Mouse (Mus musculus) stomach, embryonic 15.5 days (tissue): ENCODE measurements around the gene Nek8. TPM values are rescaled to one million over a fixed set of nuclear protein-coding genes. Genes with fewer than 3 reads are reported as not detected.

ENCODE experiments used
- ATAC-seq: fragments of 200-750 bp; cut with Nextera tagmentation; 2 replicates; pipeline ENCODE4 v1.8.0; 2017; ENCODE audit warnings: low read depth, moderate number of reproducible peaks, moderate TSS enrichment; ENCODE audit not compliant: insufficient read depth, low FRiP score
- H3K27ac ChIP-seq: fragments of 300-500 bp; sonication (generic); 2 replicates; pipeline ENCODE4 v1.5.1; 2015; ENCODE audit warnings: mild to moderate bottlenecking, inconsistent platforms
- H3K27me3 ChIP-seq: fragments of 300-500 bp; sonication (generic); replicated peaks from 2 replicates; pipeline ENCODE4 v1.6.1; 2015; ENCODE audit warnings: inconsistent platforms
- H3K36me3 ChIP-seq: fragments of 300-500 bp; sonication (generic); 2 replicates; pipeline ENCODE4 v1.6.1; 2015; ENCODE audit warnings: inconsistent platforms
- H3K4me1 ChIP-seq: fragments of 300-500 bp; sonication (generic); 2 replicates; pipeline ENCODE4 v1.6.1; 2015; ENCODE audit warnings: inconsistent platforms
- H3K4me2 ChIP-seq: fragments of 300-500 bp; sonication (generic); 2 replicates; pipeline ENCODE4 v1.6.1; 2015; ENCODE audit warnings: mild to moderate bottlenecking, inconsistent platforms
- H3K4me3 ChIP-seq: fragments of 300-500 bp; sonication (generic); replicated peaks from 2 replicates; pipeline ENCODE4 v1.5.1; 2015; ENCODE audit warnings: inconsistent platforms
- H3K9ac ChIP-seq: fragments of 300-500 bp; sonication (generic); 2 replicates; pipeline ENCODE4 v1.6.1; 2015; ENCODE audit warnings: inconsistent platforms
- H3K9me3 ChIP-seq: fragments of 300-500 bp; sonication (generic); 2 replicates; pipeline ENCODE4 v1.6.1; 2016; ENCODE audit warnings: inconsistent platforms
- WGBS: fragments of 180-500 bp; shearing (Covaris S2); methylation state at CpG from one replicate; pipeline ENCODE4 v1.1.7; 2015; 5-methylcytosine and 5-hydroxymethylcytosine counted together
- polyA plus RNA-seq: library from polyadenylated mRNA; unstranded; fragments of >200 nt; fragmentation: Nextera tagmentation; extraction: Ambion mirVana; gene quantifications from 2 replicates; pipeline ENCODE4 v1.2.1, GENCODE M21; 2015

Nek8 gene
- polyA plus RNA-seq, 1 experiment from 2014 or later, result 18.2 TPM

DNA sequence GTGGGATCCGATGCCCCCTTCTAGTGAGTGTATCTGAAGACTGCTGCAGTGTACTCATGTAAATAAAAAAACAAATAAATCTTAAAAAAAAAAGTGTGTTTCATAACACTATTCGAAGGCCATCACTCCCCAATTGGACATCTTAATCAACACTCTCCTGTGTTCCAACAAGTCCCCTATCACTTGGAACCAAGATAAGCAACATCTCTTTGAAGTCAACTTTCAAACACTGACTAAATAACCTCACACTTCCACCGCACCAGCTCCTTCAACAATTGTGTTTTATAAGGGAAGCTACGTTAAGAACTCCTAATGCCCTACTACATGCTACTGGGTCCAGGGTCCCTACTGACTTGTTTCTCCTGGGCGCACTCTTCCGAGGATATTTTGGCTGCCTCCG lies 6.0 kb upstream of the Nek8 start:
- Histone ChIP-seq H3K36me3 (peaks cover 24% of the 10 kb centered on the region), H3K4me2 (peak overlapping the region; percentile 62), H3K9me3 (no peaks in the 10 kb centered on the region), H3K27ac (peak overlapping the region; percentile 94), H3K4me3 (peak overlapping the region; percentile 98), H3K27me3 (no peaks in the 10 kb centered on the region), H3K9ac (peak overlapping the region; percentile 100), H3K4me1 (peaks cover 33% of the 10 kb centered on the region)
- WGBS, result 4% methylated on average over 7 of the region's 7 CpGs
- ATAC-seq, result no peak

- Histone ChIP-seq H3K4me2 (peak overlapping the region; percentile 62), H3K27ac (0 out of 2 replicates have a peak overlapping the region, but pooled peaks have one; percentile 1), H3K27me3 (no peaks in the 10 kb centered on the region), H3K36me3 (peaks cover 24% of the 10 kb centered on the region), H3K9me3 (no peaks in the 10 kb centered on the region), H3K4me3 (peak overlapping the region; percentile 98), H3K9ac (peak overlapping the region; percentile 100; the same call in 1 of the 2 replicates), H3K4me1 (peaks cover 38% of the 10 kb centered on the region)
- ATAC-seq, result no peak
- 23% methylated on average over 2 of the region's 2 CpGs for WGBS
Measured at GRCm38 (mm10) chr11:78181830-78182357, 5.4 kb upstream of the Nek8 start.

DNA sequence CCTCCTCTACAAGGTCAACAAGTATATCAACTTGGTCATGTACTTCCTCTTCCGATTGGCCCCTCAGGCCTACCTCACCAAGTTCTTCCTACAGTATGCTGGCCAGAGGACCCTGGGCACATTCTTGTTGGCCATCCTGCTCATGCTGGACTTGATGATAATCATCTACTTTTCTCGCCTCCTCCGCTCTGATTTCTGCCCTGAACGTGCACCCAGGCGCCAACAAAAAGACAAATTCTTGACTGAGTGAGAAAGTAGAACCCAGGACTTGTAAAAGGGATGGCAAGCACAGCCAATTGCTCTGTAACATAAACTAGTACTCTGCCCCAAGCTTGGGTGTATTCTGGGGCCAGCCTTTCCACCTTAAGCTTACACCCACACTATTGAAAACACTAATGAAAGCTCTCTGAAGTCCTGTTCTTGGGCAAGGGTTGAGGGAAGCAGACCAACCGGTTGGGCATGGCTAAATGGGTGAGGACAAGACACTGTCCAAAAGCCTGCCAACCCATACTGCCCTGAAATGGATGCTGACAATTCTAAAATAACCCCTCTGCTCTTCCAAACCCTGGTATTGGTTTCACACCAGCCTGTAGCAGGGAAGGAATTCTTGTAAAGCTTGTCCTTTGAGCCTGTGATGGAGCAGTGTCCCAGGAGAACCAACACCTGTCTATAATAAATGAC lies 3.7 kb upstream of the Nek8 start:
- H3K9me3 ChIP-seq, result no peaks in the 10 kb centered on the region
- 0 out of 2 replicates have a peak overlapping the region, but pooled peaks have one; percentile 4 for H3K9ac ChIP-seq
- peak overlapping the region; percentile 90 for H3K4me2 ChIP-seq
- 66% methylated on average over 6 of the region's 6 CpGs for WGBS
- peak overlapping the region; percentile 99; the same call in 1 of the 2 replicates for H3K27ac ChIP-seq
- peaks cover 24% of the 10 kb centered on the region for H3K36me3 ChIP-seq
- 0 out of 2 replicates have a peak overlapping the region, but pooled peaks have one; percentile 76 for H3K4me3 ChIP-seq
- H3K4me1 ChIP-seq, result peaks cover 47% of the 10 kb centered on the region
- no peaks in the 10 kb centered on the region for H3K27me3 ChIP-seq
- ATAC-seq, result no peak

DNA sequence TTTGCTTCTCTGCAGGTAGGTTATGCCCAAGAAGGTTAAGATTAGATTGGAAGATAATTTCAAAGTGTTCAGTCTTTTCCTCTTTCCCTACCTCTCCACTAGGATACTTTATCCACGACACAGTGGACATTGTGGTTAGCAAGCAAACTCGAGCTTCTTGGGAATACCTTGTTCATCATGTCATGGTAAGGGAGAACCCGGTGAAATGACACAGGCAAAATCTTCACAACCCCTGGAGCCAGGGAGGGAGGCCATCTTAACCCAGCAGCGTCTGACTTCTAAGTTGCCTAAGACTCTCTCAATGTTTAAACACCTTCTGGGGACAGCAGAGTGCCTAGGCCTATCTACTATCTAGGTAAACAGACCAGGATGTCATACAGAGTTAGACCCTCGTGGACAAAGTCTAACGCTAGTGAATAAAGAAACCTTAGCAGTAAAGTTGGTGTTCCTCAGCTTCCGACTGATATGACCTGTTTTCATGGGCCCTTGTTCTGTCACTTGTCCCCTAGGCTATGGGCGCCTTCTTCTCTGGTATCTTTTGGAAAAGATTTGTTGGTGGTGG lies 3.0 kb upstream of the Nek8 start:
- Histone ChIP-seq H3K36me3 (peaks cover 24% of the 10 kb centered on the region), H3K27ac (peak overlapping the region; percentile 99), H3K4me3 (peak overlapping the region; percentile 76), H3K9ac (peak overlapping the region; percentile 67; the same call in 1 of the 2 replicates), H3K9me3 (no peaks in the 10 kb centered on the region), H3K27me3 (no peaks in the 10 kb centered on the region), H3K4me1 (peaks cover 53% of the 10 kb centered on the region), H3K4me2 (peak overlapping the region; percentile 90)
- 19% methylated on average over 8 of the region's 8 CpGs for WGBS
- ATAC-seq, result no peak

GRCm38 (mm10) chr11:78178859-78179437 lies 2.5 kb upstream of the Nek8 start:
- ATAC-seq, result peak; percentile 11; the same call in 1 of the 2 replicates
- H3K27ac ChIP-seq, result peak overlapping the region; percentile 99
- H3K9ac ChIP-seq, result peak overlapping the region; percentile 67
- H3K4me1 ChIP-seq, result peaks cover 56% of the 10 kb centered on the region
- H3K9me3 ChIP-seq, result no peaks in the 10 kb centered on the region
- H3K4me2 ChIP-seq, result peak overlapping the region; percentile 90
- peaks cover 24% of the 10 kb centered on the region for H3K36me3 ChIP-seq
- no peaks in the 10 kb centered on the region for H3K27me3 ChIP-seq
- WGBS, result under 1% methylated on average over 29 of the region's 29 CpGs
- peak overlapping the region; percentile 76 for H3K4me3 ChIP-seq

DNA sequence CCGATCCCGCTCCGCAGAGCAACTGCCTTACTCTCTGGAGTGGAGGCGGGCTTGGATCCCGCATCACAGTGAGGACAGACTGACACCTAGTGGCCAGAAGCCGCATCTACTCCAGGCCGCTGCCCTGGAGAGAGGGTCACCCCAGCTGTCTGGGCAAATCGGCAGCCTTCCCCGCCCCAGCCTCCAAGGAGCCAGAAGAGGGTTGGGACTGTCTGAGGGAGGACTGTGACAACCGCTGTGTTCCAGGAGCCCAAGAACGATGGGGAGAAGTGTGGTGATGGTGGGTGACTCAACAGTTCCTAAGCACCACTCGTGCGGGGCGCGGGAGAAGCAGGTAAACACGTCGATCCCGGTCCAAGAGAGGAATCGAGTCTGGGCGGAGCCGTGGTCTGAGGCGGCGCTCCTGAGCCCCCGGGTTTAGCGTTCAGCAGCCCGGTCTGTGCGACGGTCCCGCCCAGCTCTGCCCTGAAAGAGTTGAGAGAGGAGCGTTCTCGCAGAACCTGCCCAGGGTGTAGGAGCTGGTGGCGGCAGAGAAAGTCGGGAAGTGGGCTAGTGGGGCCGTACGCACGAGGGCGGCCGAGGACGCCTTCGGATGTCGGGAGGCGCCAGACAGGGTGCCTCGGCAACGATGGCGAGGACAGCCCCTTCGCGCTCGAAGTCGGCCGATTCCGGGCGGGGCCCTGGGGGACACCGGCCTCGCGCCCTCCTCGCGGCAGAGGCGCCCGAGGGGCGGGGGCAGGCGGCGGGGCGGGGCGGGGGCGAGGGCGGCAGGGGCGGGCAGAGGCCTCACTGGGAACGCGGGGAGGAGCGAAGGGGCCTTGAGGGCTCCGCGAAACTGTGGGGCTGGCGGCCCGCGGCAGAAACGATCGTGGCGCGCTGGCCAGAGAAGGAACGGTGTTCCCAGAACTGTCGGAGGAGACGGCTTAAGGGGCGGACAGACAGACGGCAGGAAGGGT lies 1.7 kb upstream of the Nek8 start:
- Histone ChIP-seq H3K36me3 (peaks cover 24% of the 10 kb centered on the region), H3K4me2 (peak overlapping the region; percentile 90), H3K4me1 (peaks cover 56% of the 10 kb centered on the region), H3K9ac (peak overlapping the region; percentile 67), H3K4me3 (peak overlapping the region; percentile 76), H3K9me3 (no peaks in the 10 kb centered on the region), H3K27me3 (no peaks in the 10 kb centered on the region), H3K27ac (peak overlapping the region; percentile 99)
- under 1% methylated on average over 75 of the region's 84 CpGs for WGBS
- ATAC-seq, result peak; percentile 86

- WGBS, result under 1% methylated on average over 10 of the region's 10 CpGs
- H3K4me2 ChIP-seq, result peak overlapping the region; percentile 90
- H3K9ac ChIP-seq, result peak overlapping the region; percentile 38
- H3K9me3 ChIP-seq, result no peaks in the 10 kb centered on the region
- ATAC-seq, result peak; percentile 28
- peaks cover 56% of the 10 kb centered on the region for H3K4me1 ChIP-seq
- peak overlapping the region; percentile 99 for H3K27ac ChIP-seq
- peaks cover 24% of the 10 kb centered on the region for H3K36me3 ChIP-seq
- H3K27me3 ChIP-seq, result no peaks in the 10 kb centered on the region
- peak overlapping the region; percentile 76 for H3K4me3 ChIP-seq
Measured at GRCm38 (mm10) chr11:78177437-78177836, 962 bp upstream of the Nek8 start.

GRCm38 (mm10) chr11:78176905-78177331 lies 443 bp upstream of the Nek8 start:
- no peaks in the 10 kb centered on the region for H3K27me3 ChIP-seq
- no peaks in the 10 kb centered on the region for H3K9me3 ChIP-seq
- peak overlapping the region; percentile 99 for H3K27ac ChIP-seq
- WGBS, result under 1% methylated on average over 23 of the region's 23 CpGs
- no peak for ATAC-seq
- peaks cover 19% of the 10 kb centered on the region for H3K36me3 ChIP-seq
- H3K9ac ChIP-seq, result peak overlapping the region; percentile 38
- H3K4me2 ChIP-seq, result peak overlapping the region; percentile 90
- H3K4me1 ChIP-seq, result peaks cover 55% of the 10 kb centered on the region
- H3K4me3 ChIP-seq, result peak overlapping the region; percentile 76

DNA sequence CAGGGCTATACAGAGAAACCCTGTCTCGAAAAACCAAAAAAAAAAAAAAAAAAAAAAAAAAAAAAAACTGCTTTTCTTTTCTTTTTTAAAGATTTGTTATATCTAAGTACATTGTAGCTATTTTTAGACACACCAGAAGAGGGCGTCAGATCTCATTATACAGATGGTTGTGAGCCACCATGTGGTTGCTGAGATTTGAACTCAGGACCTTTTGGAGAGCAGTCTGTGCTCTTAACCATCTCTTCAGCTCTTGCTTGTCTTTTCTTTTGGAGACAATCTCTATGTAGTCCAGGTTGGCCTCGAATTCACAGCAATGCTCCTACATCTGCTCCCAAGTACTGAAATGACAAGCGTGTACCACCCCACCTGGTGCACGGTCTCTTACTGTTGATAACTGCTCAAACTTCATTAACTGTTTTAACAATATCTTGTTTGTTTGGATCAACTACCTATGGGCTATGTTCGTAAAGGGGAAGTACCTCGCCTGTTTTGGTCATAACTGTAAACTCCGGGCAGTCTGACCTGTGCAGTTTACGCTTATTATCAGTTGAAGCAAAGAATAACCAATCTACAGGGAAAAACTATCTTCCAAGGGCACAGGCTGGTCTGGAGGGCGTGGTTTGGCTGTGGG lies 589 bp downstream of the Nek8 start:
- no peak for ATAC-seq
- Histone ChIP-seq H3K27ac (peak overlapping the region; percentile 99), H3K4me3 (peak overlapping the region; percentile 76), H3K9me3 (no peaks in the 10 kb centered on the region), H3K4me1 (peaks cover 45% of the 10 kb centered on the region), H3K27me3 (no peaks in the 10 kb centered on the region), H3K9ac (no peak overlapping the region), H3K4me2 (peak overlapping the region; percentile 90), H3K36me3 (peaks cover 11% of the 10 kb centered on the region)
- 7% methylated on average over 10 of the region's 10 CpGs for WGBS

- WGBS, result 79% methylated on average over 3 of the region's 3 CpGs
- H3K4me3 ChIP-seq, result no peak overlapping the region
- H3K27me3 ChIP-seq, result no peaks in the 10 kb centered on the region
- H3K27ac ChIP-seq, result no peak overlapping the region
- peaks cover 34% of the 10 kb centered on the region for H3K4me1 ChIP-seq
- no peak overlapping the region for H3K4me2 ChIP-seq
- H3K36me3 ChIP-seq, result no peaks in the 10 kb centered on the region
- ATAC-seq, result no peak
- H3K9me3 ChIP-seq, result no peaks in the 10 kb centered on the region
- no peak overlapping the region for H3K9ac ChIP-seq
Measured at GRCm38 (mm10) chr11:78174506-78174905, 2.0 kb downstream of the Nek8 start.
